Mouse (Mus musculus): ENCODE results near the gene 1700025G04Rik.
A peak's percentile ranks its signal among the peaks of the same experiment; 100 is the strongest.

Gene 1700025G04Rik

GRCm38 (mm10) chr1:151890041-151890621 is 199.8 kb downstream of the 1700025G04Rik start:
- DNase-seq, result peak; percentile 50

DNA sequence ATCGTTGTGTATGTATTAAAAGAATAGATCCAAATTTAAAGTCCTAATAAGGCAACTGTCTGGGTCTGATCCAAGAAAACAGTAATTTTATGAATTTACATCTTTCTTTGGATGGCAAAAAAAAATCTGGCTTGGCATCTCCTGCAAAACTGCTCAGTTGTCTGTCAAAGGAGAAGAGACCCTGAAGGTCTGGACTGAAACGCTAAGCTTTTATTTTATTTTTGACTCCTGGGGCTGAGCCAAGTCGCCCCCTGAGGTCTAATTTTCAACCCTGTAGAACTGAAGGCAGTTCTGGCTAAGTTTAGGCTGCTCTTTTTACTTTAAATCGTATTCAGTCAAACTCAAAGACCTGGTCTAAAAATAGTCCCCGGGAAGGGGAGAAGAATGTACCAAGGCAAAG is 202.3 kb downstream of the 1700025G04Rik start:
- no peak for DNase-seq

GRCm38 (mm10) chr1:151887126-151887525 is 202.8 kb downstream of the 1700025G04Rik start:
- no peak for DNase-seq

DNA sequence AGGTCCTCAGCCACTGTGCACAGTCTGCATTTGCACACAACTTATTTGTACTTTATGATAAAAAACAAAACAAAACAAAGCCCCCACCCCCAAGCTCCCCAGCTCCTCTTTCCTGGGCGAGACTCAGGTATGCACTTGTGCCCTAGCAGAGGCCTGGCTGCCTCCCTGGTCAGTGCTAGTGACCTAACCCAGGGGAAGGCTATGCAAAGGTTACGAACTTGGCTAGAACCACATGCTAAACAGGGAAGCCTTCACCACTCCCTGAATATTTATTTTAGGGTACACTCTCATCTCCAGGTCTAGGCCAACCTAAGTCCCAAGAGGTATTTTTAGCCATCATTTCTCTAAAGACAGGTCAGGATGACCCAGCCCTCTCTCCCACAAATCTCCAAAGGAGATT is 203.8 kb downstream of the 1700025G04Rik start:
- no peak for DNase-seq

DNA sequence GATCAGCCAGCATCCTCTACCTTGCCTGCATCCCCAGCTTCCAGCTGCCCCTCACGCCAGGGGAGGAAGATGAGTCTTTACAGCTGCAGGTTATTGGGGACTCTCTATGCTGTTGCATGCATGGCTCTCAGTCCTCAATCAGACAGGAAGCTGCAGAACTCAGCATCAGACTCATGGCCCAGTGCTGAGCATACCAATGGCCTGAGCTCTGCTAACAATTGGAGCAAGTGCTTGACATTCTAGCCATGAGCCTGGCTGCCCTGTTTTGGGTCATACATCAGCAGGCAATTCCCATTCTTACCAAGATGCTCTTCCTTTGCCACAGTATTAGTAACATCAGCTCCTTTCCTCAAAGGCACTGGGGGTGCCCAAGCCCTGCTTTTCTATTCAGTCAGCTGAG is 208.7 kb downstream of the 1700025G04Rik start:
- no peak for DNase-seq

DNA sequence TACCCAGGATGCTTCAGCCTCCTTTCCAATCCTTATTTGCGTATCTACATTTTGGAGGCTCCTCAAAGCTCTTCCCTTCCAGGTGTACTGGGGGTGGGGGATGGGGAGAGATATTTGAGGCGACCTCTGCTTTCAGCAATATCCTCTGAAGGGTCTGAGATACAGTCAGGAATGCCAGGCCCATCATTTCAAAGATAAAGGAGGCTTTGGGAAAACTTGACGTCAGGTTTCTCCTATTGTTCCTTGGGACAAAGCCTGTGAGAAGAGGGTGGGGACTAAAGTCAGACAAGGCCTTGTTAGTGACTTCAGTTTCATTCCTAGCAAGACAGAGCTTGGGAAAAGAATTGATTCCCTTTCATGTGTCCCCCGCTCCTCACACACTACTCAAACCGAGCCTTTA is 209.2 kb downstream of the 1700025G04Rik start:
- no peak for DNase-seq

DNA sequence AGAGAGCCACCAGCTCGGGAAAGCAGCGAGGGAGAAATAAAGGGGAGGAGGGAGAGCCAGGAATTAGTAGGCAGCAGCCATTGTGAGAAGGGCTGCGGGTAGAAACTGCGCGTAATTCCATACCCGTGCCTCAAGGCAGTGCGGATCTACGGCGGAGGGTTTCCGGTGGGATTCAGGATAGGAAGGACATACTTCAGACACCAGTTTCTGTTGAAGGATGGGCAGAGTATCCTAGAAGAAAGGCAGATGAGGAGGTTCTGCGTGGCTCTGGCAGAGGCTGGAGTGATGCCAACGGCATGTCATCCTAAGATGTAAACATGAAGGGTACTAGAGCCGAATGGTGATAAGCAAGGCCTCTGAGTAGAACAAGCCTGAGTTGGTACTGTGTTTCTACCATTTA is 210.0 kb downstream of the 1700025G04Rik start:
- no peak for DNase-seq

DNA sequence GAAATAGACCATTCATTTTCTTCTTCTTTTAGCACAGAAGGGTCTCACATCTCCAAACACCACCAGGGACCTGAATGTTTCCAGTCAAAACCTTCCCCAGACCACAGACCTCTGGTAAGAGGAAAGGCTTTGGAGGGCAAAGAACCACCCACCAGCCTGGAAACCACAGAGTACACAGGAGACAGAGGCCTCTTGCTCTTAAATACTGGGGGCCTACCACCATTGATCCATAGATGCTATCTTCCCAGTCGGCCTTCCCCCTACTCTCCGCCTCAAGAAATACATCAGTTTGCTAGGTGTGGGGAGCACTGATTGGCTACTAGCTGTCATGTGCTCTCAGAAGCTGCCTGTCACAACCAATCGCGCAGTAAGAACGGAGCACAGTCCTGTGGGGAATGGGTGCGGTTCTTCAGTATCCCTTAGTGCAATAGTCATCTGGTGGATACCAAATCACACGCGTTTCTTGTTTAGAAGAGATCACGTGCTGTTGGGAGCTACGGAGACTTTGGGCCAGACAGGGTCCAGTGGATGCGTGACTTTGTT is 210.5 kb downstream of the 1700025G04Rik start:
- DNase-seq, result no peak

- DNase-seq, result no peak
These were observed 211.5 kb downstream of the 1700025G04Rik start for GRCm38 (mm10) chr1:151878411-151878810.

- no peak for DNase-seq
These were observed 217.0 kb downstream of the 1700025G04Rik start for GRCm38 (mm10) chr1:151872971-151873370.

DNA sequence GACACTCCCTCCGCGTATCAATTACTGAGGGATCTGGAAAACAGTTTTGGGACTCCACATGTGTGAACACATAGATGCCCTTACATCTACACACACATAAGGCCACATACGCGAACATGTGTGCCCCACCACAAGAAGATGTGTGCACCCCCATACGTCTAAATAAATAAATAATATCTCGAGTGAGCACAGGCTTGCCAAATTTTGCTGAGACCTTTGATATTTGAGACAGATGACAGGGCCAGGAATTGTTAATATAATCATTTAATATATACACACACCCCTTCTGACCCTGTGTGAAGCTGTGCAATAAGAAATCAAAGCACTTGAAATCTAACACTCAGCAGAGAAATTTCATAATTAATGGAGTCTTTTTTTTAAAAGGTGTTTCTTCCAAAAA is 225.6 kb downstream of the 1700025G04Rik start:
- DNase-seq, result no peak

DNA sequence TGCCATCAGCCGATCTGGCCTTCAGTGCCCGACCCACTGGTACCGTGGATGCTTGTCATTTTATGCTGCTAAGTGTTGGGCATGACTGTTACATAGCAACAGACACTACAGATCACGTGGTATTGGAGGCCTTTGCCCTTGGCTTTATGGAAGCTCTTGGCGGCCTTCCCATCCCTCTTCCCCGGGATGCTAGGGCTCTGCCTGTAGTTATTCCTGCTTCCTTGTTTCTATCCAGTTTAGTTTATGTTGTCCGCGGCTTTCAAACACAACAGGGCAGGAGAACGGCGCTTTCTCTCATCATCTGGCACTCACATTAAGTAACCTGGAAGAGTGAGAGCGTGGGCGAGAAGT is 226.2 kb downstream of the 1700025G04Rik start:
- DNase-seq, result peak; percentile 44

DNA sequence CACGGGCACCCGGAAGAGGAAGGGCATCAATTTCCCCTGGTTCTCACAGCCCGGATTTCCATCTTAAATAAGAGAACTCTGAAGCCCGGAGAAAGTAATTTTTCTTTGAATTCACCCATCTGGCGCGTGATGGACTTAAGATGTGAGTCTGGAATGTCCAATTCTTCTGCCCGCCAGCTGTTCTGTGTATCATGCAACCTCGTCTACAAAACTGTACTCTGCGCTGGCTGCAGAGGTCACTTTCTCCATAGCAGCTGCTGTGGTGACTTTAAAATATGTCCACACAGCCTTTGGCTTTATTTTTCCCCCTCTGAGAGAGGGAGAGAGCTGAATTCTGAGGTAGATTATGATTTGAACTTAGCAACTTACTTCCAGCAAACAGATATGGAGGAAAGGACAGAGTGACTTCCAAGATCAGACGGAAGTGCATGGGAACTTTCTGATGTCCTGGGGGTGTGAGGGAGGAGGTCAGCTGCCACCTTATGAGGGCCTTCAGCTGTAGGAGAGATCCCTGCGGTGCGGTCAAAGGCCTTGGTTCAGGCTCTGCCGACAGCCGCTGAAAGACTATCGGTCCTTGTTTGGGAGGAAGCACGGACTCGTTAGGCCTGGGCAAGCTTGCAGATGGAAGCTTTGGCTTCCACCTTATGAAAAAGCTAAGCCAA is 226.7 kb downstream of the 1700025G04Rik start:
- peak; percentile 67 for DNase-seq

- no peak for DNase-seq
These were observed 227.8 kb downstream of the 1700025G04Rik start for GRCm38 (mm10) chr1:151862109-151862508.

GRCm38 (mm10) chr1:151861334-151861995 is 228.5 kb downstream of the 1700025G04Rik start:
- DNase-seq, result no peak

DNA sequence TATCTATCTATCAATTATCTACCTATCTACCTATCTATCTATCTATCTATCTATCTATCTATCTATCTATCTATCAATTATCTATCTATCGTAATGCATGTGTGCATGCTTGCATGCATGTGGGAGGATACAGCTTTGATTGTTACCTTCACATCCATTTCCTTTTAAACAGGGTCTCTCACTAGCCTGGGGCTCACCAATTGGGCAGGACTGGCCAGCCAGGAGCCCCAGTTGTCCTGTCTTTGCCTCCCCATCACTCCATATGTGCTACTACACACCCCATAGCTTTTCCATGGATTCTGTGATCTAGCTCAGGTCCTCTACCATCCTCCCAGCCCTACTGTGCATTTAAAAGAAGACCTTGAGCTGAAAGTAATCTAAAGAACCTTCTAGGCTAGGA is 231.5 kb downstream of the 1700025G04Rik start:
- DNase-seq, result no peak

DNA sequence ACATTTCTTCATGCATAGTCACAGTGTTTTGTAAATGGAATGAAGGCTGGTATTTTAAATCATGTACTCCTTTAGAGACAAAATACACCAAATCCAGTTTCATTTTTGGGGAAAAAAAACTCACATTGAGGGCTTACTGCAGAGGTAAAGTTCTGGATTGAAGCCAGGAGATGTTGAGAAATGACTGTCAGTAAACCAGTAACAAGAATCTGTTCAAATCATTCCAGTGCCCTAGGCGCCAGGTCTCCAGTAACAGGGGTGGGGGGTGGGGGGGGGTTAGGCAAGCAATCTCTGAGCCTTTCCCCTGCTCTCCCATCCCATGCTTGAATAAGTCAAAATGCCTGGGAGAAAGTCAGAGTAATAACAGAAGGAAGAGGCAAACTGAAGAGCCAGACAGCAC is 234.4 kb downstream of the 1700025G04Rik start:
- DNase-seq, result no peak

DNA sequence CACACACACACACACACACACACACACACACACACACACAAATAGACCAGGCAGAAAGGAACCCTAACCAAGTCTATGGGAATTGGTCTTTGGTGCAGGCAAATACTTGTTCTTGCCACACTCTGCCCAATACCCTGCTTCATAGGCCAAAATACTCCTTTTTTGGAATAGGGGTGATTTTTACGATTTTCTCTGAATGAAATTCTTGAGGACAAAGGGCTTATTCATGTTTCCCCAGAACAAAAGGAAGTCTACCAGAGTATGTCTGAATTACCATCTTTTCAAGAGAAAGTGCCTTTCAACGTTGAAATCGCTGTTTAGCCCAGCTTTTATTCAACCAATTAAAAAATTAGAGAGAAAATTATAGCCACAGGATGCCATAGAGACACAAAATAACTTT is 237.9 kb downstream of the 1700025G04Rik start:
- DNase-seq, result no peak

- no peak for DNase-seq
These were observed 238.7 kb downstream of the 1700025G04Rik start for GRCm38 (mm10) chr1:151851051-151851848.

- no peak for DNase-seq
These were observed 239.8 kb downstream of the 1700025G04Rik start for GRCm38 (mm10) chr1:151849993-151850608.

DNA sequence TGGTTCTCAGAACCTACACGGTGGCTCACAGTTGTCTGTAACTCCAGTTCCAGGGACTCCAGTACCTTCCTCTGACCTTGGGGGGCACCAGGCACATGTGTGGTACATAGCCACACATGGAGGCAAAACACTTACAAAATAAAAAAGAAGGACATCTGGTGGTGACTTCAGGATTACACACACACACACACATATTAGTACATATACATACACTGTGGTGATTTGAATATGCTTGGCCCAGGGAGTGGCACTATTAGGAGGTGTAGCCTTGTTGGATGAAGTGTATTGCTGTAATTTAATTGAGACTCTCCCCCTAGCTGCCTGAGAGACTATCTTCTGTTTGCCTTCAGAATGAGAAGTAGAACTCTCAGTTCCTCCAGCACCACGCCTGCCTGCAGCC is 241.6 kb downstream of the 1700025G04Rik start:
- no peak for DNase-seq

- no peak for DNase-seq
These were observed 243.8 kb downstream of the 1700025G04Rik start for GRCm38 (mm10) chr1:151845926-151846782.
